Mouse (Mus musculus) intestine, embryonic 14.5 days (tissue): ENCODE measurements at regions not wholly inside any gene's neighbourhood (a gene's known extent, or its start where the extent isn't known, plus 50 kb on each side); places are given as distances from the start of the nearest gene placed in this dataset.

ENCODE experiments used
- ATAC-seq: fragments of 200-750 bp; cut with Nextera tagmentation; replicated peaks from 2 replicates; pipeline ENCODE4 v1.8.0; 2017; ENCODE audit warnings: low read depth, moderate number of reproducible peaks, moderate TSS enrichment, moderate library complexity; ENCODE audit not compliant: low FRiP score, low TSS enrichment
- DNase-seq: peaks from one replicate; pipeline ENCODE4 v3.0.0-alpha.2; 2018; ENCODE audit warnings: low spot score
- H3K27ac ChIP-seq: fragments of 300-500 bp; sonication (generic); 2 replicates; pipeline ENCODE4 v1.5.1; 2014; ENCODE audit warnings: low read depth, mild to moderate bottlenecking, control low read depth
- H3K27me3 ChIP-seq: fragments of 300-500 bp; sonication (generic); replicated peaks from 2 replicates; pipeline ENCODE4 v1.6.1; 2014; ENCODE audit warnings: low read length, control low read depth; ENCODE audit not compliant: control insufficient read depth, insufficient read depth
- H3K36me3 ChIP-seq: fragments of 300-500 bp; sonication (generic); 2 replicates; pipeline ENCODE4 v1.6.1; 2014; ENCODE audit warnings: low read length, control low read depth; ENCODE audit not compliant: control insufficient read depth, insufficient read depth
- H3K4me1 ChIP-seq: fragments of 300-500 bp; sonication (generic); replicated peaks from 2 replicates; pipeline ENCODE4 v1.6.1; 2014; ENCODE audit warnings: low read length, control low read depth, mixed read lengths; ENCODE audit not compliant: control insufficient read depth, insufficient read depth
- H3K4me2 ChIP-seq: fragments of 300-500 bp; sonication (generic); 2 replicates; pipeline ENCODE4 v1.6.1; 2014; ENCODE audit warnings: low read length
- H3K4me3 ChIP-seq: fragments of 300-500 bp; sonication (generic); 2 replicates; pipeline ENCODE4 v1.5.1; 2014; ENCODE audit warnings: low read depth, low read length, control low read depth, mixed read lengths
- H3K9ac ChIP-seq: fragments of 300-500 bp; sonication (generic); 2 replicates; pipeline ENCODE4 v1.6.1; 2014; ENCODE audit warnings: mild to moderate bottlenecking, low read length
- H3K9me3 ChIP-seq: fragments of 300-500 bp; sonication (generic); 2 replicates; pipeline ENCODE4 v1.6.1; 2016; ENCODE audit warnings: low read length, control low read depth; ENCODE audit not compliant: control insufficient read depth
- WGBS: fragments of 180-500 bp; shearing (Covaris S2); extraction: QIAGEN DNeasy Blood & Tissue Kit; methylation state at CpG from one replicate; pipeline ENCODE4 v1.1.7; 2014; 5-methylcytosine and 5-hydroxymethylcytosine counted together

- H3K9me3 ChIP-seq, result peaks cover 4% of the 10 kb centered on the region; the same call in 1 of the 2 replicates
- ATAC-seq (no peak), DNase-seq (no peak)
- no peaks in the 10 kb centered on the region; the same call in 1 of the 2 replicates for H3K4me1 ChIP-seq
- H3K36me3 ChIP-seq, result no peaks in the 10 kb centered on the region
- H3K4me2 ChIP-seq, result no peak overlapping the region
- H3K9ac ChIP-seq, result no peak overlapping the region
- no peak overlapping the region for H3K27ac ChIP-seq
- 43% methylated on average over 1 of the region's 1 CpGs for WGBS
- H3K4me3 ChIP-seq, result no peak overlapping the region
- no peaks in the 10 kb centered on the region for H3K27me3 ChIP-seq
These were observed 203.8 kb upstream of the Map3k1 start for GRCm38 (mm10) chr13:112012640-112013039.

- no peaks in the 10 kb centered on the region for H3K36me3 ChIP-seq
- no peaks in the 10 kb centered on the region for H3K27me3 ChIP-seq
- ATAC-seq, result no peak
- H3K4me2 ChIP-seq, result no peak overlapping the region
- H3K9me3 ChIP-seq, result no peaks in the 10 kb centered on the region
- no peak overlapping the region for H3K4me3 ChIP-seq
- no peak for DNase-seq
- H3K9ac ChIP-seq, result no peak overlapping the region
- no peak overlapping the region for H3K27ac ChIP-seq
- WGBS, result 99% methylated on average over 3 of the region's 3 CpGs
- H3K4me1 ChIP-seq, result no peaks in the 10 kb centered on the region; the same call in 1 of the 2 replicates
These were observed 206.3 kb upstream of the Map3k1 start for GRCm38 (mm10) chr13:112015083-112015482.

GRCm38 (mm10) chr13:112016280-112016679 lies 207.5 kb upstream of the Map3k1 start:
- no peaks in the 10 kb centered on the region for H3K4me1 ChIP-seq
- no peak for DNase-seq
- no peak overlapping the region for H3K4me3 ChIP-seq
- ATAC-seq, result no peak
- no peaks in the 10 kb centered on the region for H3K9me3 ChIP-seq
- no peak overlapping the region for H3K9ac ChIP-seq
- H3K27ac ChIP-seq, result no peak overlapping the region
- H3K4me2 ChIP-seq, result no peak overlapping the region
- H3K36me3 ChIP-seq, result no peaks in the 10 kb centered on the region
- H3K27me3 ChIP-seq, result no peaks in the 10 kb centered on the region

DNA sequence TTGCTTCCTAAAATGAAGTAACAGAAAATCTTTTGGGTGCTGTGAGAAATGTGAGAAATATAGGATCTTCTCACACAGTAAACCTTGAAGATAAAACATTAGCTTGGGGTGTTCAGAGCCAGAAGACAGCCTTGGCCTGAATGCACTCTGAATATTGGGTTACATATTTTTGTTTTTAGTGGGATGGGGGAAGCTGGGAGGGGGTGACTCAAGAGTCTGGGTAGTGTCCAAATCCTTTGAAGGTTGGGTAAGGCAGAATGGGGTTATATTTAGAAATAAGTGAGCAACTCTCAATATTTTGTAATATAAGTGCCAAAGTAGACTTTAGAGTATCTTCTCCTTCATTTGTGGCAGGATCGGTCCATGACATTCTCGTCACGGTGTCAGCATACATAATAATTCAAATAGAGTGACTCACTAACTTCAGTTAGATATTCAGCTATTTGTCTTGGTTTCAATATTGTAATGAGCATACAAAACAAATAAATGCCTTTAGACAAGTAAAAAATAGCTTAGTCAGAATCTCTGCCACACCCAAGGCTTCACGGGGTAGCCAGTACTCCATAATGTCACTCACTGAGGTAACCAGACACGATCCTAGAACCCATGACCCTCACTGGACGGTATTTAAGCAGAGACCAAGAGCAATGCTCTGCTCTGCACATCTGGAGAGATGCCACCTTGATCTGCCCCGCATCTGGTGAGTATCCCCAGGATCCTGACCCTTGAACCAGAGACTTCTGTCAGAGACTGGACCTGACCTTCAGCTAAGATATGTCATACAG lies 209.9 kb upstream of the Map3k1 start:
- Histone ChIP-seq H3K36me3 (no peaks in the 10 kb centered on the region), H3K27ac (no peak overlapping the region), H3K4me3 (no peak overlapping the region), H3K4me1 (peaks cover 6% of the 10 kb centered on the region; the same call in 1 of the 2 replicates), H3K9me3 (no peaks in the 10 kb centered on the region), H3K27me3 (no peaks in the 10 kb centered on the region), H3K4me2 (no peak overlapping the region), H3K9ac (no peak overlapping the region)
- DNase-seq (no peak), ATAC-seq (no peak)
- 86% methylated on average over 7 of the region's 7 CpGs for WGBS

DNA sequence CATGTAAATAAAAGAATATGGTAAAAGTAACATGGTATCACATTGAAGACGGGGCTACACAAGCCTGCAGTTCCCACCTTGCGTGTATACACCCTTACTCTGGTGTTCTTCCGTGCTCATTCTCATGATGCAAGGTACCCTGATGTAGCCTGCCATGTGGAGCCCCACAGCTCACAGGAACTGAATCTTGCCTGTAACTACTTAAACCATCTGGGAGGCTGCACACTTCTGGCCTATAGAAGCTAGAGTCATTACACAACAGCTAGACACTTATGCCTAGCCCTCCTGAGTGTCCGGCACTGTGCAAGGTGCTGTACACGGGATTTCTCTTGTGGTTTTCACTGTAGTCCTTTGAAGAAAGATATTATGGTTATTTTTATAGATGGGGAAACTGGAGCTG lies 210.8 kb upstream of the Map3k1 start:
- Histone ChIP-seq H3K27me3 (no peaks in the 10 kb centered on the region), H3K4me3 (no peak overlapping the region), H3K36me3 (no peaks in the 10 kb centered on the region), H3K4me1 (peaks cover 6% of the 10 kb centered on the region; the same call in 1 of the 2 replicates), H3K9me3 (no peaks in the 10 kb centered on the region), H3K9ac (no peak overlapping the region), H3K27ac (no peak overlapping the region), H3K4me2 (no peak overlapping the region)
- 87% methylated on average over 5 of the region's 5 CpGs for WGBS
- no peak for ATAC-seq
- no peak for DNase-seq

- H3K27ac ChIP-seq, result no peak overlapping the region
- H3K9me3 ChIP-seq, result no peaks in the 10 kb centered on the region
- no peak overlapping the region for H3K4me3 ChIP-seq
- 45% methylated on average over 4 of the region's 4 CpGs for WGBS
- ATAC-seq (no peak), DNase-seq (no peak)
- H3K36me3 ChIP-seq, result no peaks in the 10 kb centered on the region
- H3K4me1 ChIP-seq, result peaks cover 14% of the 10 kb centered on the region; the same call in 1 of the 2 replicates
- no peak overlapping the region for H3K4me2 ChIP-seq
- H3K9ac ChIP-seq, result no peak overlapping the region
- no peaks in the 10 kb centered on the region for H3K27me3 ChIP-seq
These were observed 214.4 kb upstream of the Map3k1 start for GRCm38 (mm10) chr13:112023171-112023570.

GRCm38 (mm10) chr13:112024667-112025585 lies 216.1 kb upstream of the Map3k1 start:
- no peaks in the 10 kb centered on the region for H3K36me3 ChIP-seq
- no peak overlapping the region for H3K27ac ChIP-seq
- peaks cover 14% of the 10 kb centered on the region; the same call in 1 of the 2 replicates for H3K4me1 ChIP-seq
- ATAC-seq (no peak), DNase-seq (no peak)
- no peaks in the 10 kb centered on the region for H3K27me3 ChIP-seq
- no peak overlapping the region for H3K9ac ChIP-seq
- no peak overlapping the region for H3K4me2 ChIP-seq
- no peak overlapping the region for H3K4me3 ChIP-seq
- no peaks in the 10 kb centered on the region for H3K9me3 ChIP-seq
- 74% methylated on average over 15 of the region's 15 CpGs for WGBS

DNA sequence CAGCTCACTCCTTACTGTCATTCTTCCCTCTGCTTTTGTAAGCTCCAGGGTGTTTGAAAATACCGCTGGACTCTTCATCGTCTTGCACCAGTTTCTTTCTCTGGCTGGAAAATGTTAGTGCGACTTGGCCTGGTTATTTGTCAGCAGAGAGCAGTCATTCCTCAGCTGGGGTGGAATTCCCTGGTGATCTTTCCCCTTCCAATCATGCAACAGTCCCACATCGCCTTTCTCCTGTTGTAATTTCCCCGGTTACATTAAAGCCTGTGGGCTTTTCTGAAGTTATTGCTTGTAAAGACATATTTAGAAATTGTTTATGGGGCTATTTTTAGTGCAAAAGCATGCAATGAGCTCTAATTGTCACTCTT lies 216.8 kb upstream of the Map3k1 start:
- H3K27me3 ChIP-seq, result no peaks in the 10 kb centered on the region
- DNase-seq (no peak), ATAC-seq (no peak)
- no peak overlapping the region for H3K27ac ChIP-seq
- no peak overlapping the region for H3K4me2 ChIP-seq
- H3K4me3 ChIP-seq, result no peak overlapping the region
- WGBS, result 51% methylated on average over 5 of the region's 5 CpGs
- no peak overlapping the region for H3K9ac ChIP-seq
- no peaks in the 10 kb centered on the region for H3K36me3 ChIP-seq
- no peaks in the 10 kb centered on the region for H3K9me3 ChIP-seq
- H3K4me1 ChIP-seq, result peaks cover 14% of the 10 kb centered on the region; the same call in 1 of the 2 replicates
